Mouse (Mus musculus) neural tube, embryonic 11.5 days (tissue): ENCODE results near the gene Theg. TPM values are rescaled to one million over a fixed set of nuclear protein-coding genes. Genes with fewer than 3 reads are reported as not detected.

ENCODE experiments used
- ATAC-seq: fragments of 200-750 bp; cut with Nextera tagmentation; 2 replicates; pipeline ENCODE4 v1.8.0; 2017; ENCODE audit warnings: moderate number of reproducible peaks, mild to moderate bottlenecking, moderate TSS enrichment, moderate library complexity; ENCODE audit not compliant: insufficient read depth, low FRiP score, low TSS enrichment
- DNase-seq: peaks from one replicate; pipeline ENCODE4 v3.0.0-alpha.2; 2015; ENCODE audit warnings: low spot score
- H3K27ac ChIP-seq: fragments of 300-500 bp; sonication (generic); 2 replicates; pipeline ENCODE4 v1.5.1; 2014; ENCODE audit warnings: low read depth, mild to moderate bottlenecking, low read length
- H3K27me3 ChIP-seq: fragments of 300-500 bp; sonication (generic); 2 replicates; pipeline ENCODE4 v1.6.1; 2014; ENCODE audit warnings: mild to moderate bottlenecking, low read length, mixed read lengths; ENCODE audit not compliant: control insufficient read depth, insufficient read depth
- H3K36me3 ChIP-seq: fragments of 300-500 bp; sonication (generic); 2 replicates; pipeline ENCODE4 v1.6.1; 2014; ENCODE audit warnings: mild to moderate bottlenecking, low read length, moderate library complexity, mixed read lengths; ENCODE audit not compliant: control insufficient read depth, insufficient read depth
- H3K4me1 ChIP-seq: fragments of 300-500 bp; sonication (generic); 2 replicates; pipeline ENCODE4 v1.6.1; 2014; ENCODE audit warnings: low read length, mixed read lengths; ENCODE audit not compliant: control insufficient read depth, insufficient read depth
- H3K4me2 ChIP-seq: fragments of 300-500 bp; sonication (generic); 2 replicates; pipeline ENCODE4 v1.6.1; 2014; ENCODE audit warnings: low read depth, mild to moderate bottlenecking, moderate library complexity
- H3K4me3 ChIP-seq: fragments of 300-500 bp; sonication (generic); 2 replicates; pipeline ENCODE4 v1.5.1; 2014; ENCODE audit warnings: low read depth, low read length
- H3K9ac ChIP-seq: fragments of 300-500 bp; sonication (generic); 2 replicates; pipeline ENCODE4 v1.6.1; 2014; ENCODE audit warnings: mild to moderate bottlenecking, low read length
- H3K9me3 ChIP-seq: fragments of 300-500 bp; sonication (generic); 2 replicates; pipeline ENCODE4 v1.6.1; 2016; ENCODE audit warnings: low read length; ENCODE audit not compliant: control insufficient read depth
- WGBS: fragments of 180-500 bp; shearing (Covaris S2); extraction: QIAGEN DNeasy Blood & Tissue Kit; methylation state at CpG from one replicate; pipeline ENCODE4 v1.1.7; 2014; 5-methylcytosine and 5-hydroxymethylcytosine counted together
- polyA plus RNA-seq: library from polyadenylated mRNA; unstranded; fragments of >200 nt; fragmentation: Nextera tagmentation; extraction: Ambion mirVana; gene quantifications from 2 replicates; pipeline ENCODE4 v1.2.1, GENCODE M21; 2014

Theg gene
- polyA plus RNA-seq, 1 experiment from 2014 or later = not detected

GRCm38 (mm10) chr10:79548546-79548945, 38.6 kb downstream of the Theg start:
- Histone ChIP-seq H3K27ac (no peak overlapping the region), H3K27me3 (no peaks in the 10 kb centered on the region), H3K9ac (no peak overlapping the region), H3K9me3 (no peaks in the 10 kb centered on the region), H3K4me2 (no peak overlapping the region), H3K4me3 (no peak overlapping the region), H3K4me1 (peaks cover 6% of the 10 kb centered on the region), H3K36me3 (peaks cover 34% of the 10 kb centered on the region)
- ATAC-seq (no peak), DNase-seq (no peak)
- 97% methylated on average over 5 of the region's 5 CpGs for WGBS

GRCm38 (mm10) chr10:79547148-79547675, 39.9 kb downstream of the Theg start:
- Histone ChIP-seq H3K4me3 (no peak overlapping the region), H3K27ac (no peak overlapping the region), H3K9me3 (no peaks in the 10 kb centered on the region), H3K9ac (no peak overlapping the region), H3K4me1 (no peaks in the 10 kb centered on the region), H3K36me3 (peaks cover 43% of the 10 kb centered on the region), H3K4me2 (no peak overlapping the region), H3K27me3 (no peaks in the 10 kb centered on the region)
- 77% methylated on average over 5 of the region's 5 CpGs for WGBS
- ATAC-seq = no peak
- DNase-seq = no peak

- WGBS = 91% methylated on average over 11 of the region's 11 CpGs
These were observed 40.6 kb downstream of the Theg start for GRCm38 (mm10) chr10:79546483-79546882.

GRCm38 (mm10) chr10:79545891-79546290, 41.2 kb downstream of the Theg start:
- ATAC-seq (no peak), DNase-seq (no peak)
- Histone ChIP-seq H3K27ac (no peak overlapping the region), H3K36me3 (peaks cover 48% of the 10 kb centered on the region), H3K4me2 (no peak overlapping the region), H3K27me3 (no peaks in the 10 kb centered on the region), H3K9ac (no peak overlapping the region), H3K9me3 (no peaks in the 10 kb centered on the region), H3K4me3 (no peak overlapping the region), H3K4me1 (no peaks in the 10 kb centered on the region)
- 90% methylated on average over 12 of the region's 12 CpGs for WGBS

More at GRCm38 (mm10) chr10:79546483-79546882, 40.6 kb downstream of the Theg start:
- no peak overlapping the region for H3K4me3 ChIP-seq
- no peaks in the 10 kb centered on the region for H3K27me3 ChIP-seq
- H3K4me1 ChIP-seq = no peaks in the 10 kb centered on the region
- no peak overlapping the region for H3K9ac ChIP-seq
- H3K4me2 ChIP-seq = no peak overlapping the region
- peaks cover 44% of the 10 kb centered on the region for H3K36me3 ChIP-seq
- no peak for DNase-seq
- no peak overlapping the region for H3K27ac ChIP-seq
- no peak for ATAC-seq
- H3K9me3 ChIP-seq = no peaks in the 10 kb centered on the region

GRCm38 (mm10) chr10:79544631-79545030, 42.5 kb downstream of the Theg start:
- Histone ChIP-seq H3K27me3 (no peaks in the 10 kb centered on the region), H3K36me3 (peaks cover 55% of the 10 kb centered on the region), H3K4me3 (no peak overlapping the region), H3K4me2 (no peak overlapping the region), H3K4me1 (no peaks in the 10 kb centered on the region), H3K9ac (no peak overlapping the region), H3K27ac (no peak overlapping the region), H3K9me3 (no peaks in the 10 kb centered on the region)
- DNase-seq (no peak), ATAC-seq (no peak)
- 90% methylated on average over 5 of the region's 5 CpGs for WGBS

- 89% methylated on average over 9 of the region's 9 CpGs for WGBS
- no peaks in the 10 kb centered on the region for H3K27me3 ChIP-seq
- no peaks in the 10 kb centered on the region for H3K4me1 ChIP-seq
- no peak overlapping the region for H3K4me2 ChIP-seq
- ATAC-seq = no peak
- DNase-seq = no peak
- no peak overlapping the region for H3K4me3 ChIP-seq
- no peak overlapping the region for H3K9ac ChIP-seq
- H3K9me3 ChIP-seq = no peaks in the 10 kb centered on the region
- H3K36me3 ChIP-seq = peaks cover 53% of the 10 kb centered on the region
- H3K27ac ChIP-seq = no peak overlapping the region
These were observed 43.1 kb downstream of the Theg start for GRCm38 (mm10) chr10:79543884-79544597.

- WGBS = 94% methylated on average over 11 of the region's 11 CpGs
- Histone ChIP-seq H3K36me3 (peaks cover 44% of the 10 kb centered on the region), H3K4me2 (no peak overlapping the region), H3K4me1 (no peaks in the 10 kb centered on the region), H3K27ac (no peak overlapping the region), H3K9me3 (no peaks in the 10 kb centered on the region), H3K4me3 (no peak overlapping the region), H3K9ac (no peak overlapping the region), H3K27me3 (no peaks in the 10 kb centered on the region)
- ATAC-seq = no peak
- no peak for DNase-seq
These were observed 45.0 kb downstream of the Theg start for GRCm38 (mm10) chr10:79542171-79542570.

GRCm38 (mm10) chr10:79541522-79541921, 45.6 kb downstream of the Theg start:
- ATAC-seq (no peak), DNase-seq (no peak)
- Histone ChIP-seq H3K4me1 (no peaks in the 10 kb centered on the region), H3K27ac (no peak overlapping the region), H3K27me3 (no peaks in the 10 kb centered on the region), H3K9me3 (no peaks in the 10 kb centered on the region), H3K4me2 (no peak overlapping the region), H3K36me3 (peaks cover 40% of the 10 kb centered on the region), H3K4me3 (no peak overlapping the region), H3K9ac (no peak overlapping the region)
- 62% methylated on average over 15 of the region's 15 CpGs for WGBS

- H3K9ac ChIP-seq = no peak overlapping the region
- DNase-seq = no peak
- H3K4me2 ChIP-seq = no peak overlapping the region
- H3K4me1 ChIP-seq = no peaks in the 10 kb centered on the region
- ATAC-seq = no peak
- peaks cover 36% of the 10 kb centered on the region for H3K36me3 ChIP-seq
- no peaks in the 10 kb centered on the region for H3K9me3 ChIP-seq
- 92% methylated on average over 11 of the region's 11 CpGs for WGBS
- H3K27ac ChIP-seq = no peak overlapping the region
- no peak overlapping the region for H3K4me3 ChIP-seq
- H3K27me3 ChIP-seq = no peaks in the 10 kb centered on the region
These were observed 46.4 kb downstream of the Theg start for GRCm38 (mm10) chr10:79540746-79541145.
